Mouse (Mus musculus): ENCODE measurements around the gene Drap1.

DNA sequence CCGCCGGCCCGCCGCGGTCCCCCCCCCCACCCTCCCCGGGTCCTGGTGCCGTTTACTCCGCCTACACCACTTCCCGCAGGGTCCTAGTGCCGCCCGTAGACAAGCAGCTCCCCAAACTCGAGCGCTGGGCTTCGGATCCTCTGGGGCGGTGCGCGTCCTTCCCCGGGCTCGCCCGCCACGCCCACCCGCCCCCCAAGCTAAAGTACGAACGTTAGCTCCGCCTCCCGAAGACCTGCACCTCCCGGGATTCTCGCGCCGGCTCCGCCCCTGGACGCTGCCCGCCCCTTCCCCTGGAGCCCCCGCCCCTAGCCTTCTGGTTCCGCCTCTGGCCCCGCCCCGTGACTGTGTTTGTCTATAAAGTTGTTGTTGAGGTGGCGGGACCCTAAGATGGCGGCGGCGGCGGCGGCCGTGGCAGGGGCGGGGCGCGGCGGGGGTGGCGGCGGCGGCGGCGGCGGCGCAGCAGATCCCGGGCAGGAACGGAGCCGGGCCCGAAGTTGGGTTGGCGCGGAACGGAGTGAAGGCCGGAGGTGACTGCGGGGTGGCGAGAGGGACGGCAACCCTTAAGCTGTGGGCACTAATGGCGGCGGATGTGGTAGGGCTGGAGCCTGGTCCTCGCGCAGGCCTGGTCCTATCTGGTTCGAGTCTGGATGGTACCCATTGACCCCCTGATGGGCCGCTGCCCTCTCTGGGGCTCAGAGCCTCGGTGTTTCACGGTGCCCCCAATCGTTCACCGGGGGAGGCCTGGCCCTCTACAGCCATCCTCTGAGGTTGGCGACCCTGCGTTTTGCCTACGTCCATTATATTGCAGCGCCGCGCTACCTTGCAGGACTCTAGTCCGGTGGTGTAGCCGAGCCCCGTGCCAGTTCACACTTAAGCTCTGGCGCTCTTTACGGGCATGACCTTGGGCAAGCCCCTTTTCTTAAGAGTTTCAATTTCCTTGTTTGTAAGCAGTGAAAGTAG, at the start of gene Drap1, which contains the start of gene AI837181:
- TF ChIP-seq CTCF (IDR thresholded peaks at IDR 0.05; ENCODE audit: low read depth, low read length) = no peak
- TF ChIP-seq POLR2A (IDR thresholded peaks at IDR 0.05; ENCODE audit: insufficient read depth, low read length) = no peak
